Mouse (Mus musculus) neural tube, embryonic 12.5 days (tissue): ENCODE measurements around the gene Ubxn7. TPM values are rescaled to one million over a fixed set of nuclear protein-coding genes. Genes with fewer than 3 reads are reported as not detected.

ENCODE experiments used
- ATAC-seq: fragments of 200-750 bp; cut with Nextera tagmentation; 2 replicates; pipeline ENCODE4 v1.8.0; 2017; ENCODE audit warnings: low read depth, mild to moderate bottlenecking, moderate TSS enrichment, moderate library complexity; ENCODE audit not compliant: low FRiP score
- H3K27ac ChIP-seq: fragments of 300-500 bp; sonication (generic); 2 replicates; pipeline ENCODE4 v1.5.1; 2016
- H3K27me3 ChIP-seq: fragments of 300-500 bp; sonication (generic); replicated peaks from 2 replicates; pipeline ENCODE4 v1.6.1; 2016; ENCODE audit warnings: mild to moderate bottlenecking
- H3K36me3 ChIP-seq: fragments of 300-500 bp; sonication (generic); 2 replicates; pipeline ENCODE4 v1.6.1; 2016; ENCODE audit warnings: mild to moderate bottlenecking
- H3K4me1 ChIP-seq: fragments of 300-500 bp; sonication (generic); 2 replicates; pipeline ENCODE4 v1.6.1; 2016
- H3K4me2 ChIP-seq: fragments of 300-500 bp; sonication (generic); replicated peaks from 2 replicates; pipeline ENCODE4 v1.6.1; 2016; ENCODE audit warnings: mild to moderate bottlenecking
- H3K4me3 ChIP-seq: fragments of 300-500 bp; sonication (generic); 2 replicates; pipeline ENCODE4 v1.5.1; 2016
- H3K9ac ChIP-seq: fragments of 300-500 bp; sonication (generic); 2 replicates; pipeline ENCODE4 v1.6.1; 2016; ENCODE audit warnings: mild to moderate bottlenecking
- H3K9me3 ChIP-seq: fragments of 300-500 bp; sonication (generic); 2 replicates; pipeline ENCODE4 v1.6.1; 2016; ENCODE audit warnings: mild to moderate bottlenecking
- WGBS: fragments of 180-500 bp; shearing (Covaris S2); methylation state at CpG from one replicate; pipeline ENCODE4 v1.1.7; 2016; 5-methylcytosine and 5-hydroxymethylcytosine counted together
- polyA plus RNA-seq: library from polyadenylated mRNA; unstranded; fragments of >200 nt; fragmentation: Nextera tagmentation; extraction: Ambion mirVana; gene quantifications from 2 replicates; pipeline ENCODE4 v1.2.1, GENCODE M21; 2016

The Ubxn7 gene
- polyA plus RNA-seq, 1 experiment from 2014 or later, result 29.3 TPM

DNA sequence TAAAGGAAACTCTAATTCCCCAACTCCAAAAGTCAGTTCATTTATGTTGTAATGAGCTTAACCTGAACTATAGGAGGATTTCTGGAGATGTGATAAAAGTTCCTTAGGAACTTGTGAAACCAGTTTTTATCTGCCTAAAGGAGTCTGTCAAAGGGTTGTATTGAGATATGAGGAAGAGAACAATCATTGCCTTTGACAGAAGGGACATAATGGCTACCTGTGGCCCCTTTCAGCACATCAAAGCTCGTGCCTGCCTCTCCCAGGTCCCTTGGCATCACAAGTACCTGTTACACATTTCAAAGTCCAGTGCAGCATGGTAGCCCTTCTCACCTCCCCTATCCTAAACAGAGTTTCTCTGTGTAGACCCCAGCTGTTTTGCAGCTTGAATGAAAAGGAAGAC, 85.4 kb downstream of the Ubxn7 start:
- H3K36me3 ChIP-seq, result no peaks in the 10 kb centered on the region
- H3K4me2 ChIP-seq, result no peak overlapping the region
- H3K4me1 ChIP-seq, result 0 out of 2 replicates have a peak, but pooled peaks cover 6% of the 10 kb centered on the region
- H3K27me3 ChIP-seq, result no peaks in the 10 kb centered on the region
- no peak overlapping the region for H3K4me3 ChIP-seq
- no peak overlapping the region for H3K9ac ChIP-seq
- no peak overlapping the region for H3K27ac ChIP-seq
- no peaks in the 10 kb centered on the region for H3K9me3 ChIP-seq
- ATAC-seq, result no peak
- WGBS, result 50% methylated on average over 1 of the region's 1 CpGs

DNA sequence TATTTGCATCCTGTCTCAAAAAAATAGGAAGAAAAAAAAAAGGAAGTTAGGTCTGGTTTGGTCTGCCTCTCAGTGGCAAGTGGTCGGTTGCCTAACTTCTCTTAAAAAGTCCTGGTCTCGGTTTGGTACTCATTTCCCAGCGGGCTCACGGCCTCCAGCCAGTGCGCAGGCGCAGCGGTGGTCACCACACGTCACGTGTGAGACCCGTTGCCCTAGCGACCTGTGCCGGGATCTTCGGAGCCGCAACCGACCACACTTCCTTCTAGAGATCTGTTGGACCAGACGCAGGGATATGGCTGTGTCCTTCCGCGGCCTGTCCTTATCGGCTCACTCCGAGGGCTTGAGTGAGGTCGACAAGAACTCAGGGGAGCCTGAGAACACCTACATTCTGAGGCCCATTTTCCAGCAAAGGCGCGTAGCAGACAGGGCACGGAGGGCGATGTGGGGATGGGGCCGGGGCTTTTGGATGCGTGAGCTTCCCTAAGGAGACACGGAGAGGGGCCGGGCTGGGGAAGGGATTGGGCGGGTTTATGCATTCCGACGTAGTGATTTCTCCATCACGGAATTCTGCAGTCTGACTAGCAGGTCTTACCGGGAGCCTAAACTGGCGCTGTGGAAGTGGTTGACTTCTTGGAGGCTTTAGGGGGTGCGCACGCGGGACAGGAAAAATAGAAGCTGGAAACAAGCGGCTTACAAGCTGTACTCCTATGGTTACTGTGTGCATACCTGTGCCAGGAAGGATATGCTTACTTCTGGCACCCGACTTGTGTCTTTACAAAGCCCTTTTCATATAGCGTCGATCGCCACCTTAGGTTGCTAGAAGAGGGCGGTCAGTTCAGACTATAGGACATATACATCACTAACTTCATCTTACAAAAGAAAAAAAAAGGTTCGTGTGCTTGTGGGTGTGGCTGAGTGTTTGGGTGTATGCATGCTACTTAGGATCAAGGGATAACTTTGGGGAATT, 87.7 kb downstream of the Ubxn7 start, which contains the start of gene Tctex1d2:
Gene Tctex1d2 (plus strand): TSS at position 186 of the 967 bp plus-strand sequence.
- H3K36me3 ChIP-seq, result no peaks in the 10 kb centered on the region
- ATAC-seq, result peak; percentile 98
- peak within 1 kb of the TSS; percentile 72; the same call in 1 of the 2 replicates for H3K27ac ChIP-seq
- H3K4me3 ChIP-seq, result peak within 1 kb of the TSS; percentile 70
- H3K9ac ChIP-seq, result peak within 1 kb of the TSS; percentile 72
- no peaks in the 10 kb centered on the region for H3K27me3 ChIP-seq
- no peaks in the 10 kb centered on the region for H3K9me3 ChIP-seq
- H3K4me1 ChIP-seq, result 0 out of 2 replicates have a peak, but pooled peaks cover 6% of the 10 kb centered on the region
- 2% methylated on average over 45 of the region's 45 CpGs for WGBS
- peak within 1 kb of the TSS; percentile 79 for H3K4me2 ChIP-seq

DNA sequence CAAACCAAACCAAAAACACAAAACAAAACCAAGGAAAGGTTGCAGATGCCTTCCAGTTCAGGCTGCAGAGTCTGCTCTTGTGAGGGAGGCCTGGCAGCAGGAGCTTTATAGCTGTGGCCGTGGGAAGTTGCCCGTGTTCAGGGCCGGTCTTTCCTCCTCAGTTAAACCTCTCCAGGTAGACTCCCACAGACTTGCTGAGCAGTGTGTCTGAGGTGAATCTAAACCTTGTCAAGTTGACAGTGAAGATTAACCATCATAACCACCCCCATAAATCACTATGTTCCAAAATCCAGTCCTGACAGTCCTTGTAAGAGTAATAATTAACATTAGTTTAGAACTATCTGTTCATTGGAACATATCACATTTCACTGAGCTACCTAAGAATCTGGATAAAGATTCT, 95.4 kb downstream of the Ubxn7 start:
- Histone ChIP-seq H3K36me3 (no peaks in the 10 kb centered on the region), H3K4me2 (no peak overlapping the region), H3K27ac (no peak overlapping the region), H3K4me3 (no peak overlapping the region), H3K4me1 (peaks cover 12% of the 10 kb centered on the region; the same call in 1 of the 2 replicates), H3K9ac (no peak overlapping the region), H3K27me3 (no peaks in the 10 kb centered on the region), H3K9me3 (no peaks in the 10 kb centered on the region)
- WGBS, result 87% methylated on average over 3 of the region's 3 CpGs
- ATAC-seq, result no peak

DNA sequence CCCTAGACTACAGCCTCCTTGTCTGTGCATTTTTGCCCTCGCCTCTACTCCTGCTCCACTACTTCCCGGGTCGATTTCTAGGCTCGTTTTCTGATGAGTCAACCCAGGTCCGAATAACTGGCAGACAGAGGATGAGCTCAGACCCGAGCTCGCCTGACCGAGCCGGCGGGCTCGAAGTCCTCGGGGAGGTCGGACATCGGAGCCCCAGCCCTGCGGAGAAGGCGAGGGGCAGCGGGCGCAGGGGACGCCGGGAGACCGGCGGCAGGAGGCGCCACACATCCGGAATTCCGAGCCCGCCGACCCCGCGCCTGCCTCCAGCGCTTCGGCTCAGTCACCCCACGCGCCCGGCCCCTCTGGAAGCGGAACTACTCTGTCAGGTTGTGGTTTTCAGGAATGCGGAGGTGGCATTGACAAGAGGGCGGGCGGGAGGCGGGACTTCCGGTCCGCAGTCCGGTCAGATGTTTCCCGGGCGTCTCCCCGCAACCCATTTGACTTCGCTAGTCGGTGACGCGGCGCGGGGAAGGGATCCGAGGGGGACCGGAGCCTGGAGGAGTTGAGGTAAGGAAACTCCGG, 98.5 kb downstream of the Ubxn7 start, which contains the start of gene Pcyt1a:
Gene Pcyt1a (plus strand): TSS at position 448 of the 573 bp plus-strand sequence.
- Histone ChIP-seq H3K27ac (peak within 1 kb of the TSS; percentile 82), H3K36me3 (no peaks in the 10 kb centered on the region), H3K4me1 (peaks cover 12% of the 10 kb centered on the region; the same call in 1 of the 2 replicates), H3K9ac (peak within 1 kb of the TSS; percentile 76), H3K9me3 (no peaks in the 10 kb centered on the region), H3K27me3 (no peaks in the 10 kb centered on the region), H3K4me3 (peak within 1 kb of the TSS; percentile 80), H3K4me2 (peak within 1 kb of the TSS; percentile 85)
- ATAC-seq, result peak; percentile 97
- WGBS, result under 1% methylated on average over 54 of the region's 54 CpGs

DNA sequence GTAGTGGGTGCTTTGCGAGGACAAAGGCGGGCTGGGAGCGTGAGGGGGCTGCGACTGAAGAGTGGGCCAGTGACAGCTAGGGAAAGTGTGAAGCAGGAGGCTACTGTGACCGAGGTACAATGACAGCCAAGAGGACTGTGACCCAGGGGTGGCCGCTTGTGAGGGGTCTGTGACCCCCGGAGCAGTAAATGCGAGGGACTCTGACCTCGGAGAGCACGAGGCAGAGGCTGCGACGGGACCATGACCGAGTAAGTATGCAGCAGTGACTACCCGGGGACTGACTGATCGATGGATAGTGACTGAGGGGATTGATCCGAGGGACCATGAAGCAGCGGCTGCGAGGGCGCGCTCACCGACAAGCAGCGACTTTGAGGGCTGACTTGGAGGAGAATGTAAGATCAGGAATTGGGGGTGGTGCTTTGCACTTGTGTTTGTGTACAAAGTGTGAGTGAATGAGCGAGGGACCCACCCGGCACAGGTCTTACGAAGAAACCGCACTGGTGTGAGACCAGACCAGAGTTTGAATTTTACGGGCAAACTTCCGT, 99.1 kb downstream of the Ubxn7 start:
- ATAC-seq, result peak; percentile 84
- Histone ChIP-seq H3K4me1 (peaks cover 12% of the 10 kb centered on the region; the same call in 1 of the 2 replicates), H3K4me2 (peak overlapping the region; percentile 85), H3K36me3 (no peaks in the 10 kb centered on the region), H3K9ac (peak overlapping the region; percentile 76), H3K4me3 (peak overlapping the region; percentile 80), H3K27me3 (no peaks in the 10 kb centered on the region), H3K27ac (peak overlapping the region; percentile 57; the same call in 1 of the 2 replicates), H3K9me3 (no peaks in the 10 kb centered on the region)
- 3% methylated on average over 28 of the region's 28 CpGs for WGBS

DNA sequence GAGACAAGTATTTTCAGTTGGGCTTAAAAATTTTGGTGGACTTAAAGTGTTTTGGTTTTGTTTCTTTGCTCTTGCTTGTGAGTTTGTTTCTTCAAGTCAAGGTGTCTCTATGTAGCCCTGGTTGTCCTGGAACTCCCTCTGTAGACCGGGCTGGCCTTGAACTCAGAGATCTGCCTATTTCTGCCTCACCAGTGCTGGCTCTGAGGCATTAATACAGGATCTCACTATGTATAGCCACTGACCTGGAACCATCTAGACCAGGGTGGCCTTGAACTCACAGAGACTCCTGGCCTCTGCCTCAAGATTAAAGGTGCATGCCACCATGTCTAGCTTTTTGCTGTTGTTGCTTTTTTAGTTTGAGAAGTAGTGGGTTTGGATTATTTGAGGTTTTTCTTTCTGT, 99.9 kb downstream of the Ubxn7 start:
- no peaks in the 10 kb centered on the region for H3K36me3 ChIP-seq
- no peak overlapping the region for H3K9ac ChIP-seq
- H3K9me3 ChIP-seq, result no peaks in the 10 kb centered on the region
- no peaks in the 10 kb centered on the region for H3K27me3 ChIP-seq
- no peak overlapping the region for H3K27ac ChIP-seq
- H3K4me3 ChIP-seq, result no peak overlapping the region
- 83% methylated on average over 1 of the region's 1 CpGs for WGBS
- no peak for ATAC-seq
- H3K4me1 ChIP-seq, result peaks cover 12% of the 10 kb centered on the region; the same call in 1 of the 2 replicates
- H3K4me2 ChIP-seq, result peak overlapping the region; percentile 85

DNA sequence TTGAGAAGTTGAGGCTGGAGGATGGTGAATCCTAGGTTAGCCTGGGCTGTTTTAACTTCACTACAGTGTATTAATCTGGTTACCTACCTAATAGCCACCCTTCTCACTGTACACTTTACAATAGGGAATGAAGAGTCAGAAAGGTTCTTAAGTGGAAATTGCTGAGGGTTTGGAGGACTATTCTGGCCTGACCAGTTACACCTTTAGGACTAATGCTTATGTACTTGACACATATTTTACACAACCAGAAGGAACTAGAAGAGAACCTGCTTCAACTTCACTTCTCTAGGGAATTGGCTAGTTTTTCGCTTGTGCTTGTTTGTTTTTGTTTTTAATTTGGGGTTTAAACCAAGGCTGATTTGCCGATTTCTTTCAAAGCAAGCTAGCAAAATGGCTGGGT, 101.1 kb downstream of the Ubxn7 start:
- Histone ChIP-seq H3K9me3 (no peaks in the 10 kb centered on the region), H3K27me3 (no peaks in the 10 kb centered on the region), H3K36me3 (no peaks in the 10 kb centered on the region), H3K9ac (no peak overlapping the region), H3K27ac (no peak overlapping the region), H3K4me1 (peaks cover 12% of the 10 kb centered on the region; the same call in 1 of the 2 replicates), H3K4me2 (no peak overlapping the region), H3K4me3 (no peak overlapping the region)
- WGBS, result 87% methylated on average over 2 of the region's 2 CpGs
- ATAC-seq, result no peak

DNA sequence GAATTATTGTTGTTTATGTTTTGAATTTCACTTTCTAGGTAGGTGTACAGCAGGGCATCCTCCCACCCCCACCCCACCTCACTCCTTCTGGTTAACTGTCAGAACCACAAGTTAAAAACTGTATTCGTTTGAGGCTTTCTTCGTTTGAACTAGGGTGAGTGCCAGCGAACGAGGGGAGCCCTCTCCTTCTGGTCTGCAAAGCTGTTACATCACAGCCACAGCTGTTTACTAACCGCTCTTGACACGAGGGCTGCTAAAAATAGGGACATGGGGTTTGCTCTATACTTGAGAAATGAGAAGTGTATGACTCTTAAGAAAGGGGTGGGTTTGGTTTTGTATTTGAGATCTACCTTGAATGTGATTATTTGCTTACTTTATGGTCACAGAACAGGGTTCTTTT, 102.0 kb downstream of the Ubxn7 start:
- Histone ChIP-seq H3K36me3 (no peaks in the 10 kb centered on the region), H3K27me3 (no peaks in the 10 kb centered on the region), H3K4me3 (no peak overlapping the region), H3K9ac (no peak overlapping the region), H3K4me1 (peaks cover 12% of the 10 kb centered on the region; the same call in 1 of the 2 replicates), H3K27ac (no peak overlapping the region), H3K4me2 (no peak overlapping the region), H3K9me3 (no peaks in the 10 kb centered on the region)
- 60% methylated on average over 6 of the region's 6 CpGs for WGBS
- ATAC-seq, result no peak

DNA sequence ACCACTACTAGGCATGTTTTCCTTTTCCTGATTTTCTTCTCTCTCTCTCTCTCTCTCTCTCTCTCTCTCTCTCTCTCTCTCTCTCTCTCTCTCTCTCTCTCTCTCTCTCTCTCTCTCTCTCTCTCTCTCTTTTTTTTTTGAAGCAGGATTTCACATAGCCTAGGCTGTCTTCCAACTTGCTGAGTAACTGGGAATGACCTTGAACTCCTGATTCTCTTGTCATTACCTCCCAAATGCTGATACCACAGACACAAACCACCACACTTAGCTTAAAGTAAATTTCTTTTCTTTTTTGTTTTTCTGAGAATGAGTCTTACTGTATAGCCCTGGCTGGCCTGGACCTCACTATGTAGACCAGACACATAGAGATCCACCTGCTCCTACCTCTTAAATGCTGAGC, 102.6 kb downstream of the Ubxn7 start:
- no peaks in the 10 kb centered on the region for H3K9me3 ChIP-seq
- ATAC-seq, result no peak
- no peak overlapping the region for H3K4me3 ChIP-seq
- no peaks in the 10 kb centered on the region for H3K27me3 ChIP-seq
- H3K27ac ChIP-seq, result no peak overlapping the region
- H3K4me2 ChIP-seq, result no peak overlapping the region
- H3K36me3 ChIP-seq, result 0 out of 2 replicates have a peak, but pooled peaks cover under 1% of the 10 kb centered on the region
- H3K9ac ChIP-seq, result no peak overlapping the region
- peaks cover 11% of the 10 kb centered on the region; the same call in 1 of the 2 replicates for H3K4me1 ChIP-seq

DNA sequence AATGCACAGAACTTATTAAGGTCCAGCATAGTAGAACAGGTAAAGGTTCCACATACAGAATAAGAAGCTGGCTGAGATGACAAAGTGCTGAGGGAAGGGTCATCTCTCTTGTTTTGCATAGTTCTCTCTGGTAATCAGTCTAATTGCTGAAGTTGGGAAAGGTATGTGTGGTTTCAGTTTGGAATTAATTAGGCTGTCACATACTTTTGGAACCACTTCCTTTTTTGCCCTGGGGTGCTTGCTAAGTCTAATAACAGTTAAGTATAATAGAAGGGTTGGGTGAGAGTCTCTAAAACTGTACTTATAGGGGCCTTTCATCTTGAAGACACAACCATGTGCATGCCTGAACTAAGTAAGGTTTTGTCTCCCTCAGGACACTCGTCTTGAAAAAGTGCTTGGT, 104.6 kb downstream of the Ubxn7 start:
- Histone ChIP-seq H3K27ac (no peak overlapping the region), H3K4me2 (no peak overlapping the region), H3K4me3 (no peak overlapping the region), H3K9ac (no peak overlapping the region), H3K36me3 (peaks cover 8% of the 10 kb centered on the region; the same call in 1 of the 2 replicates), H3K4me1 (peaks cover 6% of the 10 kb centered on the region; the same call in 1 of the 2 replicates), H3K9me3 (no peaks in the 10 kb centered on the region), H3K27me3 (no peaks in the 10 kb centered on the region)
- 82% methylated on average over 1 of the region's 1 CpGs for WGBS
- ATAC-seq, result no peak

DNA sequence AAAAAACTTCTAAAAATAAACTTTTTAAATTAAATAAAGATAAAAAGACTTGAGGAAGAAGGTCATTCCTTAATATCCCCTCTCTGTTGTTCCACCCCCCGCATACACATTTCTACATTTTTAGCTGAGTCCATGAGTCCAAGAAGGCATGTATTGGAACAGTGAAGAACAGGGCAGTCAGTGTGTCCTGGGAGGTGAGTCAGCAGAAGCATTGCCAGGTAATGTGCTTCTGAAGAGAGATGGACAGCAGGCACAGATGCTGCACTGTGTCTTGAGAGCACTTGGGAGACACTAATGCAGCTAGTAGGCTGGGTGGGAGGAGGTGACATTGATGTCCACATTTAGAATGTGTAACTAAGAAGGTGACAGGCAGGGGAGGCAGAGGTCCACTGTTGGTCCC, 105.2 kb downstream of the Ubxn7 start:
- ATAC-seq, result no peak
- Histone ChIP-seq H3K36me3 (peaks cover 8% of the 10 kb centered on the region; the same call in 1 of the 2 replicates), H3K27me3 (no peaks in the 10 kb centered on the region), H3K27ac (no peak overlapping the region), H3K4me2 (no peak overlapping the region), H3K9ac (no peak overlapping the region), H3K4me3 (no peak overlapping the region), H3K4me1 (no peaks in the 10 kb centered on the region), H3K9me3 (no peaks in the 10 kb centered on the region)
- 98% methylated on average over 1 of the region's 1 CpGs for WGBS

DNA sequence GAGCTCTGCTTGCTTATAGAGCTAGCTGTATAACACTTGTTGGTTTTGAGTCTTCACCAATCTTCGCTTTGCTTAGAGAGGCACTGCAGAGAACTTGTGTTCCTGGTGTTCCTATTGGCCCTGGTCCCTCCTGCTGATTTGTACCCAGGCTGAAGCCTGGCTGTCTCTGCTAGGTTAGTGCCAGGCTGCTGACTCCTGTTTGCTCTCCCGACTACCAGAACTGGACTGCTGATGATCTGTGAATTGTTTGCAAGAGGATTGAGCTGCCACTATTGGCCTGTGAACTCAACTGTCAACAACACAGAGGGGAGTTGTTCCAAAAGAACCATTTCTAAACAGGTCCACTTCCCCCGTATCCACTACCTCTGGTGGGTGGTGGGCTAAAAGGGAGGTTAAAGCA, 109.4 kb downstream of the Ubxn7 start:
- Histone ChIP-seq H3K27me3 (no peaks in the 10 kb centered on the region), H3K27ac (no peak overlapping the region), H3K4me2 (no peak overlapping the region), H3K9ac (no peak overlapping the region), H3K9me3 (no peaks in the 10 kb centered on the region), H3K36me3 (peaks cover 8% of the 10 kb centered on the region; the same call in 1 of the 2 replicates), H3K4me3 (no peak overlapping the region), H3K4me1 (no peaks in the 10 kb centered on the region)
- ATAC-seq, result no peak
- 95% methylated on average over 3 of the region's 3 CpGs for WGBS
